Mouse (Mus musculus): ENCODE results near the gene Secisbp2. TPM values are rescaled to one million over a fixed set of nuclear protein-coding genes. Genes with fewer than 3 reads are reported as not detected.

The Secisbp2 gene
- polyA plus RNA-seq, 1 experiment, result 8.7 TPM

- Histone ChIP-seq H3K27me3 (ENCODE audit: control insufficient read depth, insufficient read depth, insufficient read length) (no peaks in the 10 kb centered on the region), H3K79me2 (ENCODE audit: control insufficient read depth, insufficient read depth) (no peaks in the 10 kb centered on the region), H3K4me2 (ENCODE audit: low read depth) (no peak overlapping the region), H3ac (ENCODE audit: control insufficient read depth, insufficient read length) (no peak overlapping the region), H3K36me3 (ENCODE audit: control insufficient read depth, insufficient read depth) (no peaks in the 10 kb centered on the region), H3K4me3 (no peak overlapping the region)
- TF ChIP-seq TCF12 (IDR thresholded peaks at IDR 0.05; ENCODE audit: insufficient read depth, poor library complexity, severe bottlenecking) (no peak), REST (IDR thresholded peaks at IDR 0.05; ENCODE audit: insufficient read depth, insufficient read length) (no peak), TCF3 (IDR thresholded peaks at IDR 0.05; ENCODE audit: insufficient read length, low read depth) (no peak), POLR2A (IDR thresholded peaks at IDR 0.05; ENCODE audit: insufficient read length, low read depth) (no peak), MAX (IDR thresholded peaks at IDR 0.05; ENCODE audit: low read depth) (no peak), USF1 (IDR thresholded peaks at IDR 0.05; ENCODE audit: low read depth) (no peak), CEBPB (IDR thresholded peaks at IDR 0.05; ENCODE audit: insufficient read depth, poor library complexity, severe bottlenecking) (no peak), E2F4 (IDR thresholded peaks at IDR 0.05; ENCODE audit: insufficient read depth) (no peak), SRF (IDR thresholded peaks at IDR 0.05; ENCODE audit: control insufficient read depth, insufficient read length, low read depth) (no peak), MYOD1 (IDR thresholded peaks at IDR 0.05; ENCODE audit: control insufficient read depth in 1 of 3, insufficient read length in 2 of 3, low read depth in 2 of 3) (no peak), MYOG (IDR thresholded peaks at IDR 0.05; ENCODE audit: control insufficient read depth in 1 of 3, insufficient read depth in 1 of 3, insufficient read length in 2 of 3, low read depth in 2 of 3) (no peak), POLR2AphosphoS2 (IDR thresholded peaks at IDR 0.05; ENCODE audit: insufficient read length, low read depth) (no peak)
Measured at GRCm38 (mm10) chr13:51732097-51732664, 80.7 kb downstream of the Secisbp2 start.

Other genes starting within 250 kb of the Secisbp2 start
- 9.7 TPM for gene S1pr3, start 243.1 kb upstream of the Secisbp2 start, polyA plus RNA-seq (2012; fragmentation: generic; extraction: Trizol)
- 0.17 TPM for gene Shc3, start 82.3 kb upstream of the Secisbp2 start, polyA plus RNA-seq (2012; fragmentation: generic; extraction: Trizol)
- gene Cks2, start 6.5 kb upstream of the Secisbp2 start, polyA plus RNA-seq (2012; fragmentation: generic; extraction: Trizol), result 95.1 TPM
- gene Sema4d, start 142.1 kb downstream of the Secisbp2 start, polyA plus RNA-seq (2012; fragmentation: generic; extraction: Trizol), result 15.3 TPM
- gene Gadd45g, start 195.0 kb downstream of the Secisbp2 start, polyA plus RNA-seq (2012; fragmentation: generic; extraction: Trizol), result 202 TPM